Mouse (Mus musculus): ENCODE measurements around the gene Kat8. TPM values are rescaled to one million over a fixed set of nuclear protein-coding genes. Genes with fewer than 3 reads are reported as not detected.

Gene Kat8
- 50.9 and 51.3 TPM in 2 replicates for polyA plus RNA-seq (2016; fragmentation: Nextera tagmentation; extraction: Ambion mirVana)

GRCm38 (mm10) chr7:127912190-127912871 is at the start of gene Kat8:
Gene Kat8 (plus strand): TSS chr7:127912516.
- H3K9ac ChIP-seq (replicated peaks) = peak within 1 kb of the TSS; percentile 76
- peak; percentile 92 for ATAC-seq (ENCODE audit: insufficient number of reproducible peaks, insufficient read depth, low FRiP score, low TSS enrichment, low read depth)
- peaks cover 50% of the 10 kb centered on the region for H3K36me3 ChIP-seq
- no peaks in the 10 kb centered on the region for H3K27me3 ChIP-seq
- peaks cover 4% of the 10 kb centered on the region; the same call in 1 of the 2 replicates for H3K4me1 ChIP-seq (replicated peaks)
- H3K4me2 ChIP-seq = peak within 1 kb of the TSS; percentile 68
- peak within 1 kb of the TSS; percentile 94 for H3K4me3 ChIP-seq (replicated peaks)
- no peaks in the 10 kb centered on the region for H3K9me3 ChIP-seq
- H3K27ac ChIP-seq = peak within 1 kb of the TSS; percentile 93
- WGBS = under 1% methylated on average over 40 of the region's 40 CpGs

GRCm38 (mm10) chr7:127866434-127866833 is 45.9 kb upstream of the Kat8 start:
- 90% methylated on average over 12 of the region's 12 CpGs for WGBS
- H3K9ac ChIP-seq (replicated peaks) = no peak overlapping the region
- H3K36me3 ChIP-seq = peaks cover 57% of the 10 kb centered on the region
- H3K27me3 ChIP-seq = no peaks in the 10 kb centered on the region
- H3K4me1 ChIP-seq (replicated peaks) = no peaks in the 10 kb centered on the region
- no peak for ATAC-seq (ENCODE audit: insufficient number of reproducible peaks, insufficient read depth, low FRiP score, low TSS enrichment, low read depth)
- no peak overlapping the region for H3K4me2 ChIP-seq
- no peak overlapping the region for H3K27ac ChIP-seq
- no peak overlapping the region for H3K4me3 ChIP-seq (replicated peaks)
- H3K9me3 ChIP-seq = no peaks in the 10 kb centered on the region

- WGBS = 96% methylated on average over 18 of the region's 18 CpGs
- Histone ChIP-seq H3K4me2 (no peak overlapping the region), H3K4me1 (replicated peaks) (no peaks in the 10 kb centered on the region), H3K27me3 (no peaks in the 10 kb centered on the region), H3K9ac (replicated peaks) (no peak overlapping the region), H3K9me3 (no peaks in the 10 kb centered on the region), H3K27ac (no peak overlapping the region), H3K4me3 (replicated peaks) (no peak overlapping the region), H3K36me3 (peaks cover 65% of the 10 kb centered on the region)
- no peak for ATAC-seq (ENCODE audit: insufficient number of reproducible peaks, insufficient read depth, low FRiP score, low TSS enrichment, low read depth)
These were observed 44.7 kb upstream of the Kat8 start for GRCm38 (mm10) chr7:127867641-127868040.

GRCm38 (mm10) chr7:127869149-127869810 is 43.0 kb upstream of the Kat8 start:
- H3K4me3 ChIP-seq (replicated peaks) = no peak overlapping the region
- no peak for ATAC-seq (ENCODE audit: insufficient number of reproducible peaks, insufficient read depth, low FRiP score, low TSS enrichment, low read depth)
- no peak overlapping the region for H3K27ac ChIP-seq
- H3K9me3 ChIP-seq = no peaks in the 10 kb centered on the region
- H3K9ac ChIP-seq (replicated peaks) = no peak overlapping the region
- H3K27me3 ChIP-seq = no peaks in the 10 kb centered on the region
- no peak overlapping the region for H3K4me2 ChIP-seq
- peaks cover 72% of the 10 kb centered on the region for H3K36me3 ChIP-seq
- peaks cover 13% of the 10 kb centered on the region for H3K4me1 ChIP-seq (replicated peaks)
- 87% methylated on average over 3 of the region's 3 CpGs for WGBS

GRCm38 (mm10) chr7:127870136-127870821 is 42.0 kb upstream of the Kat8 start:
- Histone ChIP-seq H3K4me1 (replicated peaks) (peaks cover 17% of the 10 kb centered on the region), H3K36me3 (peaks cover 62% of the 10 kb centered on the region), H3K27ac (no peak overlapping the region), H3K27me3 (no peaks in the 10 kb centered on the region), H3K9ac (replicated peaks) (no peak overlapping the region), H3K4me2 (no peak overlapping the region), H3K9me3 (no peaks in the 10 kb centered on the region), H3K4me3 (replicated peaks) (no peak overlapping the region)
- no peak for ATAC-seq (ENCODE audit: insufficient number of reproducible peaks, insufficient read depth, low FRiP score, low TSS enrichment, low read depth)
- 85% methylated on average over 5 of the region's 5 CpGs for WGBS

GRCm38 (mm10) chr7:127874812-127875626 is 37.3 kb upstream of the Kat8 start:
- Histone ChIP-seq H3K27ac (peak overlapping the region; percentile 99), H3K4me1 (replicated peaks) (peaks cover 27% of the 10 kb centered on the region), H3K36me3 (peaks cover 53% of the 10 kb centered on the region), H3K4me2 (peak overlapping the region; percentile 88), H3K27me3 (no peaks in the 10 kb centered on the region), H3K4me3 (replicated peaks) (peak overlapping the region; percentile 90), H3K9me3 (no peaks in the 10 kb centered on the region), H3K9ac (replicated peaks) (peak overlapping the region; percentile 97)
- ATAC-seq (ENCODE audit: insufficient number of reproducible peaks, insufficient read depth, low FRiP score, low TSS enrichment, low read depth) = 0 out of 2 replicates have a peak, but pooled peaks have one; percentile 2
- WGBS = 4% methylated on average over 20 of the region's 20 CpGs

GRCm38 (mm10) chr7:127875627-127876001 is 36.7 kb upstream of the Kat8 start:
- peak; percentile 96 for ATAC-seq (ENCODE audit: insufficient number of reproducible peaks, insufficient read depth, low FRiP score, low TSS enrichment, low read depth)
- H3K4me1 ChIP-seq (replicated peaks) = peaks cover 27% of the 10 kb centered on the region
- WGBS = 2% methylated on average over 33 of the region's 43 CpGs
- H3K36me3 ChIP-seq = peaks cover 56% of the 10 kb centered on the region
- H3K9ac ChIP-seq (replicated peaks) = peak overlapping the region; percentile 97
- H3K27ac ChIP-seq = peak overlapping the region; percentile 99
- no peaks in the 10 kb centered on the region for H3K27me3 ChIP-seq
- peak overlapping the region; percentile 90 for H3K4me3 ChIP-seq (replicated peaks)
- H3K4me2 ChIP-seq = peak overlapping the region; percentile 88
- H3K9me3 ChIP-seq = no peaks in the 10 kb centered on the region

GRCm38 (mm10) chr7:127876041-127876466 is 36.3 kb upstream of the Kat8 start, which contains the start of gene Zfp646:
Gene Zfp646 (plus strand): TSS chr7:127876221.
- Histone ChIP-seq H3K4me3 (replicated peaks) (peak within 1 kb of the TSS; percentile 90), H3K9ac (replicated peaks) (peak within 1 kb of the TSS; percentile 97), H3K4me2 (peak within 1 kb of the TSS; percentile 88), H3K27me3 (no peaks in the 10 kb centered on the region), H3K27ac (peak within 1 kb of the TSS; percentile 99), H3K4me1 (replicated peaks) (peaks cover 27% of the 10 kb centered on the region), H3K9me3 (no peaks in the 10 kb centered on the region), H3K36me3 (peaks cover 56% of the 10 kb centered on the region)
- ATAC-seq (ENCODE audit: insufficient number of reproducible peaks, insufficient read depth, low FRiP score, low TSS enrichment, low read depth) = peak; percentile 85
- WGBS = 0% methylated on average over 41 of the region's 41 CpGs

GRCm38 (mm10) chr7:127876467-127877348 is 35.6 kb upstream of the Kat8 start, which contains the start of gene Zfp668:
Gene Zfp668 (minus strand): TSS chr7:127876828.
- Histone ChIP-seq H3K9me3 (no peaks in the 10 kb centered on the region), H3K4me2 (peak within 1 kb of the TSS; percentile 88), H3K27me3 (no peaks in the 10 kb centered on the region), H3K27ac (peak within 1 kb of the TSS; percentile 99), H3K4me3 (replicated peaks) (peak within 1 kb of the TSS; percentile 90), H3K9ac (replicated peaks) (peak within 1 kb of the TSS; percentile 97), H3K4me1 (replicated peaks) (peaks cover 27% of the 10 kb centered on the region), H3K36me3 (peaks cover 58% of the 10 kb centered on the region)
- under 1% methylated on average over 60 of the region's 60 CpGs for WGBS
- peak; percentile 71 for ATAC-seq (ENCODE audit: insufficient number of reproducible peaks, insufficient read depth, low FRiP score, low TSS enrichment, low read depth)

- Histone ChIP-seq H3K9ac (replicated peaks) (no peak overlapping the region), H3K4me1 (replicated peaks) (peaks cover 27% of the 10 kb centered on the region), H3K27me3 (no peaks in the 10 kb centered on the region), H3K4me3 (replicated peaks) (no peak overlapping the region), H3K4me2 (no peak overlapping the region), H3K27ac (no peak overlapping the region), H3K36me3 (peaks cover 68% of the 10 kb centered on the region), H3K9me3 (no peaks in the 10 kb centered on the region)
- no peak for ATAC-seq (ENCODE audit: insufficient number of reproducible peaks, insufficient read depth, low FRiP score, low TSS enrichment, low read depth)
- 98% methylated on average over 9 of the region's 9 CpGs for WGBS
These were observed 33.0 kb upstream of the Kat8 start for GRCm38 (mm10) chr7:127879301-127879700.
